Mouse (Mus musculus) neural tube, embryonic 10.5 days (tissue): ENCODE data around the gene Scimp.

Experiments
- DNase-seq: peaks from one replicate; pipeline ENCODE4 v3.0.0-alpha.2; 2017; ENCODE audit warnings: low spot score; ENCODE audit errors: extremely low spot score

The Scimp gene

DNA sequence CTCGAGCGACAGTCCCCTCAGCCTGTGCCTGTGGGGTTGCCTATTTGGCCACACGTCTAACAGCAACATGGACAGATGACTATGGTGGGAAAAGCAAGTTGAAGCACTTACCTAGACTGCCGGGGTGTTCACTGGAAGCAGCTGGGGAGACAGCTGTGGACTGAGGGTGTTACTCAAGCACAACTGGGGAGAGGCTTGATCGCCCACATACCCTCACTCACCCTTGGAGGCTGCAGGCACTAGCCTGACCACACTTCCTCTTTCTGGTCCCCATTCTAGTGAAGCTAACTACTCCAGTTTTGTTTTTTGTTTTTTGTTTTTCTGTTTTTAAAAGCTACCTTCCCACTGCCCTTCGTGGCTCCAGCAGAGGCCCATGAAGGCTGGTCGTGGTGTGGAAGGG, at the start of gene Scimp:
Gene Scimp, minus strand, starts transcription at position 222 of the 400 bp plus-strand sequence.
- no peak for DNase-seq

DNA sequence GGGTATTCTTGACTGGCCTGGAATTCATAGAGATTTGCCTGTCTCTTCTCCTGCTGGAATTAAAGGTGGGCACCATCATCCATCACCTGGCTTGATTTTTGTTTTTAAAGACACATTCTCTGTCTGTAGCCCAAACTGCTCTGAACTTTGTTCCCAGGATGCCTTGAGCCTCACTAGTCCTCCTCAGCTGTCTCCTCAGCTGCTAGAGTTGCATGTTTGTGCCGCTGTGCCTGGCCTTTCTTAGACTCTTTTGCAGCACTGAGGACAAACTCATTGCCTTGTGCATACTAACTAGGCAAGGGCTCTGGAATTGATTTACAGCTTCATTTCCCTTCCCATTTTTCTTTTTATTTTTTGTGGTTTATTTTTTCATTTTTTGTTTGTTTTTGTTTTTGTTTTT, 48.0 kb upstream of the Scimp start:
- DNase-seq = no peak

DNA sequence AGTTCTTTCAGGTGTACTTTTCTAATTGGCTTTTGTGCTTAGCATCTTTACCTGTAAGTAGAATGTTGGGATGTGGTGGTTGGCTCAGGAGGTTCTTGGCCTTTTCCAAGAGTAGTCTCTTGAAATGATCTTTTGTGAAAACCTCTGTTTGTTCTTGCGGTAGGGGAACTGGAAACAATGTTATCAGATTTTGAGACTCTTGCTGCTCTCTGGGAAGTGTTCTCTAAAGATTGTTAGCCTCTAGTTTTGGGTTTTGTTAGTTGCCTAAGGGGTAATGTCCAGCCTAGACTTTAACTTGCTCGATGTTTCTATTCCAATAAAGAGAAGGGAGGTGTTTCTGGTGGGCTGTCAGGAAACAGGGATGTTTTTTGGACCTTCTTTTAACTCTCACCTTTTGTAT, 33.6 kb upstream of the Scimp start:
- DNase-seq = no peak

DNA sequence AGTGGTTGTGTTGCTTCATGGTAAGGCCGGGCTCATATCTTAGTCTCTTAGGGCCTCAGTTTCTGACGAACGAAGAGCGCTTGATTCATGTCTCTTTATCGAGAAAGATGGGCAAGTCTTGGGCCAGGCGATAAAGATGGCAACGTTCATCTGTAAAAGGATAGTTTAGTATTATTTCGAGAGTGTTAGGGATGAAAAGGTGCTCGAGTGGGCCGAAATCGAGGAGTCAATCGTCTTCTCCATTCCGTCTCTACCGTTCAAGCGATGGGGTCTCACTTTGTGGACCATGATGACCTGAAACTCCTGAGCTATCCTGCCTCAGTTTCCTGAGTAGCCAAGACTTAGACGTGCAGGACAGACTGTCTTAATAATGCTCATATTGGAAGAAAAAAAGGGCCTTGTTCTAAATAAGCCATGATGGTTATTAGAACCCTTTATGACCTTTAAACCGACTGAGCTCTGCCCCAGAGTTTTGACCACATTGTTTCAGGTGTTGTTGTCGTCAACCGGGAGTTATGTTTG, 33.1 kb upstream of the Scimp start:
- DNase-seq = no peak

DNA sequence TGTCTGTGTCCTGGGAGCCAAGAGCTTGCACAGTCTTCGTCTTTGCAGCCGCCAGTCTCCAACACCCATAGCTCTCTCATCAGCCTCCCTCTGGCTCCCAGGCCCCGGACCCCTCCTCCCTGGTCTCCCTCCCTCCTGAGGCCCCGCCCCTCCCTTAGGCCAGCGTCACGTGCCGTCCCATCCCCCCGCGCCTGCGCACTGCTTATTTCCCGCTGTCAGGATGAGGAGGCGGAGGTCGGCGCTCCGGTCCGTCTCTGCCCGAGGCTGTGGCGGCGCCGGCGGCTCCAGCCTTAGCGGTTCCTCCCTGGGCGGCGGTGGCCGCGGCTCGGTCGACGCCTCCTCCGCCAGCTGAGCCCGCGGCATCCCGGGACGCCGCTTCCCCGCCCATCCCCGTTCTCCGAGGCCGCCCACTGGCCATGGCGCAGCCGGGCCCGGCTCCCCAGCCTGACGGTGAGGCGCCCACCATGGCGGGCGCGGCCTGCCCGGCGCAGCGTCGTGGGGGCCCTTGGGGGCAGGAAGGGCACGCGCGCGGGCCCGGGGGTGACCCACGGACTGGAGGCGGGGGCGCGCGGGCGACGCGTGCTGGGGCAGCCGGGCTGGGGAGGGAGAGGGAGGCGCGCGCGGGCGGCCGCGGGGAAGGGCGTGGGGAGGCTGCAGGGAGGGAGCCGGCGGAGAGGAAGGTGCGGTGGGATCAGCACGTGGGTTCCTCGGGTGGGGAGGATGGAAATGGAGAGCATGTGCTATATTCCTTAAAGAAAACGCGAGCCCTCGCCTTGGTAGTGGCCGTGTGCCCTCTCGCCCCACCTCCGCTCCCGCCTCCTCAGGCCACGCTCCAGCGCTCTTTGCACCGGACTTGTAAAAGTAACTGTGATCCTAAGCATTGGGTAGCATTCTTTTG, 32.4 kb upstream of the Scimp start, which contains the start of gene Rabep1:
Gene Rabep1, plus strand, starts transcription at position 220 of the 898 bp plus-strand sequence.
- DNase-seq = peak; percentile 98

DNA sequence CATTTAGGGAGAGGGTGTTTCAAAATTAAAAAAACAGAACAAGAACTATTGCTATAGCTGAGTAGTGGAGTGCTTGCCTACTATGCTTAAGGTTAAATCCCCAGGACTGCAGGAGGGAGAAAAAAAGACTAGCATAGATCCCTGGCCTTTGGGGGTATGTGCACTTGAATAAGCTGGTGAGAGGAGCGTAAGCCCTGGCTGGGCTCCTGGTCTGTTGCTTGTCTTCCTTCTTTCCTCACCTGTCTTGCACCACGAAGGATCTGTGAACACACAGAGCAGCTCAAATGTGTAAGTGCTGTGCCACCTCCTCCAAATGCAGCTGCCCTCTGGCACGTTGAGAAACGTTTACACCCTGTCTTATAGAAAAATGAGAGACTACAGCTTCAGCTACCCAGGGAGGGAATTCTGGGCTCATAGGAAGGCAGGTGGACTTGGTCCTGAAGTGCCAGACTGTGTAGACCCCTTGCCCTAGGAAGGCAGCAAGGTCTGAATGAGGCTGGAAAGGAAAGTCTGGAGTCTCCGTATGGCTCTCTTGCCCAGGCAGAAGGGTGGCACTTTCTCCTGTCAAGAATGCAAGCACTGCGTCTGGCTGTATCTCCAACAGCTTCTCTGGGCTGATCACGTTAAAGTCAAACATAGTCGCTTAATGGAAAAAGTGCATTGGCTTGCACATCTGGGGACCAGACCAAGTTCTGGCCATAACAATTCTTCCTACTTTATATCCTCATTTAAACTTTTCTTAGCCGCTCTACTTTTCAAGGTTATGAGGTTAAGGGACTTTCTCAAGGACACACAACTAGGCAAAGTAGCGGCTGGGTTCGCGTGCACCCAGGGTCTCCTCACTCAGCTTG, 31.5 kb upstream of the Scimp start:
- no peak for DNase-seq

DNA sequence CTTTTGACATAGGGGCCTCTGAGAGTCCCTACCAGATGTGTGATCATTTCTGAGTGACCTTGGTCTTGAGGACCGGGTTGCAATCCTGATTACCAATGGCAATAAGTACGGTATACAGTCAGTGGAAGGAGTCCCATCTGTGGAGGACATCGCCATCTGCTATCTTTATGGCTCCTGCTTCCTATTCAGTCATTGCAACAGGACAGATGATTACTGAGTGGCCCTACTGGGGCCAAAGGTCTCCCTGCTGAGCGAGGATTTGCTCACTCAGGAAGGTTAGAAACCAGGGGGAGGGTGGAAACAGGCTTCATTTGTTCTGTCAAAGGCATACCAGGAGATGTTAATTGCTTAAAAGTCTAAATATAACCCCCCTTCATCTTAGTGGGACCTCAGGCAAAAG, 30.6 kb upstream of the Scimp start:
- no peak for DNase-seq

DNA sequence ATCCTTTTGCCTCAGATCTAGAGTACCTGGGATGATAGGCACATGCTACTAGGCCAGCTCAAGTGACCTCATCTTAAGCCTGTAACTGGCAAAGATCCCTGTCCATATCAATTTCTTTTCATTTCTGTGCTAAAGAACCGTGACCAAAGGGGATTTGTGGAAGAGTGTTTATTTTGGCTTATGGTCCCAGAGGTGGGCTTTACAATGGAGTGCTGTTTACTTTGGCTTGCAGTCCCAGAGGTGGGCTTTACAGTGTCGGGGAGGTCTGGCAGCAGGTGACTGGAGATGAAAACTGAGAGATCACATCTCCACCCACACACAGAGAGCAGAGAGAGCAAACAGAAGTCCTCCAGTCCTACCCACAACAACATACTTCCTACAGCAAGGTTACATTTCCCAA, 26.2 kb upstream of the Scimp start:
- DNase-seq = no peak

DNA sequence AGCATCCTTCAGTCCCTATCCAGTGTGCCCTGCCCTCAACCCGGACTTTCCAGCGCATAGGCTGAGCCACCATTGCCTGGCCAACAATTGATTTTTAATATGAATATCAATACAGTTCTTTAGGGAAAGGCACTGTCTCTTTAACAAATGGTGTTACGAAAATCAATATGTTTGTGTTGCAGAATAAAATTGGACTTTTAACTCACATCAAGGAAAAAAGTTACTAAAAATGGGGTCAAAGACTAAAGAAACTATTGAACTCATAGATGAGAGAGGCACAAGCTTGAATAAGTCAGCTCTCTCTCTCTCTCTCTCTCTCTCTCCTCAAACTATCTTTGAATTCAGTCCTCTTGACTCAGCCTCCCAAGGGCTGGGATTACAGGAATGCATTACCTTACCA, 24.6 kb upstream of the Scimp start:
- no peak for DNase-seq

DNA sequence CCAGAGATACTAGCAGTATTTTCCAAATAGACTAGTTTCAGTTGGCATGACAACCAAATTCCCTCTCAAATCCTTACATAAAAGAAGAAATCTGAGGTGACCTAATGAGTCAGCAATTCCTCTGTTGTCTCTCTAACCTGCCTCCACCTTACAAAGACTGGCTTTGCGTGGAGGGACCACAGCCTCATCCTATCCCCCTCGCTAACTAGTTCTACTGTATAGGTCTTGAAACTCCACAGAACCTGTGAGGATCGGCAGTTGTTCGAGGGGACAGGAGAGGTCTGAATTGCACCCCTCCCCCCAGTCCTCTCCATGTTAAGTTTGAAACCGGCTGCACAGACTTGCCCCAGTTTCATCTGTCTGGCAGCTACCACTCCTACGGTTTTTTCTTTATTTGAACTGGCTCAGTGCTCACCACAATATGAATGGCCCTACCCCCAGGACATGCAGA, 23.0 kb upstream of the Scimp start:
- no peak for DNase-seq

DNA sequence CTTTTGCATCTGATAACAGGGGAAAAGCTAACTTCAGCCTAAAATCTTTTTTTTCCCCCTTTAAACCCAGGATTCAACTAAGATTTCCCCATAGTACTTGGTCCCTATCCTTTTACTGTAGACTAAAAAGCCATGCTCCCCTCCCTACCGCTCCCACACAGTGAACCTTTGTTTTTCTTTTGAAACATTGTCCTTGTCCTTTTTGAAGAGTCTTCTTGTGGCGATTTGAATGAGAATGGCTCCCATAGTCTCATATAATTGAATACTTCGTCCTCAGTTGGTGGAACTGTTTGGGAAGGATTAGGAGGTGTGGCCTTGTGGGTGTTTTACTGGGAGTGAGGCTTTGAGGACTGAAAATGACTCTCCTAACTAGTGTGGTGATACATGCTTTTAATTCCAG, 21.4 kb upstream of the Scimp start:
- no peak for DNase-seq

DNA sequence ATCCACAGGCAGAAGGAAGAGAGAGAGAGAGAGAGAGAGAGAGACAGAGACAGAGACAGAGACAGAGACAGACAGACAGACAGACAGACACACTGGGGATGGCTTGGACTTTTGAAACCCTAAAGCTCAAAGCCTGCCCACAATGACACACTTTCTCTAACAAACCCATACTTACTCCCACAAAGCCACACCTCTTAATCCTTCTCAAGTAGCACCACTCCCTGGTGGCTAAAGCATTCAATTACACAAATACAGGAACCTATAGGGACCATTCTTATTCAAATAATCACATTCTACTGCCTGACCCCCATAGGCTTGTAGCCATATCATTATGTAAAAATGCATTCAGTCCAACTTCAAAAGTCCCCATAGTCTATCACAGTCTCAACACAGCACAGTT, 21.0 kb upstream of the Scimp start:
- DNase-seq = no peak

DNA sequence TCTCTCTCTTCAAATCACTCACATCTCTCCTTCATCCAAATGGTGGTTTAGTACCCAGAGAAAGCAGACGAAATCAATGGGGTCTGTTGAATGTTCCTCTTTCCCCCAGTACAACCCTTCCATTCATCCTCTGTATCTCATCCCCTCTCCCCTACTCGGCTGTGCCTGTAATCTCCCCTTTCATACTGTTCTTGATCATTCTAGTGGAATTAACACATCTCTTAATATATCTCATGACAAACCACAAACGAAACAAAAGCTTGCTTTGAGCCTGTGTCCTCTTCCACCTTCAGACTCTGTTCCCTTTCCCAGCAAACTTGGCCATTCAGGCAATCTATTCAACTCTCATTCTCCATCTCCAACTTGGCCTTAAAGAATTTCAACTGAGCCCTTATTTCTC, 18.8 kb upstream of the Scimp start:
- DNase-seq = no peak

DNA sequence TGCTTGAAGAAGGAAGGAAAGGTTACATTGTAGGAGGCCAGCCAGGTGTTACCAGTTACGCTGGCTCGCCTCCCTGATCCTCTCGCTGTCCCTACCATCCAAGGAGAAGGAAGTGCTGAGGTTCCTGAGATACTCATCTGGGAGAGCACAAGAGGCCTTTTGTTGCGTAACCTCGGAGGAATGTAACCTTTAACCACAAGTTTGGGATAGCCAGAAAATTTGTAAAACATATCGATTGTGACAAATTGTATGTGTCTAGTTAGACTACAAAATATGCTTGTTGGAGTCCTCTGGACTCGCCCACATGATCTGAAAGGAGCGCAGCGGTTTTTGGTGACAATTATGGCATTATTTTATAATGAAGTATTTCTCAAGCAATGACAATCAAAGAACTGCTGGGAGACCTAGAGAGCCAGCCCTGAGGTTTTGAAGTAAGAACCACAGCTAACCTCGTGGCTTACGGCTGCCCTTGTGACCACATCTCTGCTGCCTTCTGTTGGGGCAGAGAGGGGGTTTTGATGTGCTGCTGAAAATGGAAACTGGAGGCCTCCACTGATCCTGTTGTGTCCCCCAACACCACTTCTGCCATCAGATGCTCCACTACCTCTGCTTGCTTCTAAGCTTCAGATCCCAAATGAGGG, 16.7 kb upstream of the Scimp start:
- no peak for DNase-seq

DNA sequence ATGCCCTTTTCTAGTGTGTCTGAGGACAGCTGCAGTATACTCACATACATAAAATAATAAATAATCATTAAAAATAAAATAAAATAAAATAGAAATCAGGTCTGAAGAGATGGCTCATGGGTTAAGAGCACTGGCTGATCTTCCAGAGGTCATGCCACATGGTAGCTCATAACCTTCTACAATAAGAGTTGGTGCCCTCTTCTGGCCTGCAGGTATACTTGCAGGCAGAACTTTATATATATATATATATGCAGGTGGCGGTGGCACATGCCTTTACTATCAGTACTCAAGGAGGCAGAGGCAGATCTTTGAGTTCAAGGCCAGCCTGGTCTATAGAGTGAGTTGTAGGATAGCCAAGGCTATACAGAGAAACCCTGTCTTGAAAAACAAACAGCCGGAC, 13.8 kb upstream of the Scimp start:
- no peak for DNase-seq

DNA sequence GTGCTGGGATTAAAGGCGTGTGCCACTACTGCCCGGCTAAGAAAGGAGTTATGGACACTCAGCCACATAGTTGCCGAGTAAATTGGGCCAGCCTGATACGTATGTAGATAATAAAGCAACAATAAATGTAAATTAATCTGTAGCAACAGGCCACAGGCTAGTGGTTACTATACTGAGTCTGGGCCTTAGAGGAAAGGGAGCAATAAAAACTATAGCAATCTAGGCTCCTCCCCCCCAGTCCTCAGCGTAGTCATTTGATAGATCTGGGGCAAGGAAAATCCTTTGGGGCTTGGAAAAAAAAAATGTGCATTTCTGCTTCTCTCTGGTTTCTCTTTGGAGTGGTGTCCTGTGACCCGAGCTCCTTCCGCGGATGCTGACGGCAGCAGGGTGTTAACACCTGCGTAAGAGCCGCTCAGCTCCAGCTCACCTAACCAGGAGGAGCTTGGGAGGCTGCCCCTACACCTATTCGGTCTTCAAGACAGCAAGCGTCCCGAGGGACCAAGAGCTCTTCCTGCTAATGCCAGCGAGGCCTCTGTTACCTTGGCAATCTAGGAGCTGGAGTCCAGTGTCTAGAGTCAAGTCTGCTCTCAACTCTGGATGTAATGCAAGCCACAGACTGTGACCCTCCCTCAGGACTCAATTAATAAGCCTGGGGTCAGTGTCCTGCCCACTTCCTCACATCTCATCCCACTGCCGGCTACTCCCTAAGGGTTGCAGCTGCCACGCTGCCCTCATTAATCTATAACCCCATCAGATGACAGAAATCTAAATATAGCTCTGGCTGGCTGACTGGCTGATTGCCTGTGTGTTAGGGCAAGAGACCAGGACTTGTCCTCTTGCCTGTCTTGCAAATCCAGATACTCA, 9.6 kb upstream of the Scimp start:
- DNase-seq = peak; percentile 16

DNA sequence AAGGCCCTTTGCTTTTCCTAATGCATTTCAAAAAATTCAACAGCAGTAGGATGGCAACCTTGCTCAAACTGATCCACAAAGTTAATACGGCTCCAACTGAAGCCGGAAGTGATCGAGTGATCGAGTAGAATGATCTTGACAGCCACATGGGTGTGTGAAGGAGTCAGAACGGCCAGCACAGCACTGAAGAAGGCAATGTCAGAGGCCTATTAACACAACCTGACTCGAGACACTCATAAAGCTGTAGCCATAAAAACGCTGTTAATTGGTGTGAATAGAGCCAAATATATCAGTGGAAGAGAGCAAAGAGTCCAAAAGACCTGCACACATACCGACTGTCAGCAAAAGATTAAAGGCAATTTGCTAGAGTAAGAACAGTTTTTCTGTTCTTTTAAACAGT, 7.7 kb upstream of the Scimp start:
- no peak for DNase-seq

DNA sequence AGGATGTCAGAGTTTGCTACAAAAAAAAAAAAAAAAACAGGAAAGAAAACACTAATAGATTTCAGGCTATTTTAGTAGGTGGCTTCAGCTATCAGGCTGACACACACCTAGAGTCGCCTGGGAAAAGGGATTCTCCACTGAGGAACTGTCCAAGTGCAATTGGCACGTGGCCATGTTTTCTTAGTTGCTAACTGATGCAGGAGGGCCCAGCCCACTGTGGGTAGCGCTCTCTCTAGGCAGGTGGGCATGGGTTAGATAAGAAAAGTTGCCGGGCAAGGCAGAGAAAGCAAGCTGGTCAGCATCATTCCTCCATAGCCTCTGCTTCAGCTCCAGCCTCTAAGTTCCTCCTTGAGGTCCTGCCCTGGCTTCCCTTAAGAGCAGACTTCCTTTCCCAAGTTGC, 4.4 kb upstream of the Scimp start:
- no peak for DNase-seq

DNA sequence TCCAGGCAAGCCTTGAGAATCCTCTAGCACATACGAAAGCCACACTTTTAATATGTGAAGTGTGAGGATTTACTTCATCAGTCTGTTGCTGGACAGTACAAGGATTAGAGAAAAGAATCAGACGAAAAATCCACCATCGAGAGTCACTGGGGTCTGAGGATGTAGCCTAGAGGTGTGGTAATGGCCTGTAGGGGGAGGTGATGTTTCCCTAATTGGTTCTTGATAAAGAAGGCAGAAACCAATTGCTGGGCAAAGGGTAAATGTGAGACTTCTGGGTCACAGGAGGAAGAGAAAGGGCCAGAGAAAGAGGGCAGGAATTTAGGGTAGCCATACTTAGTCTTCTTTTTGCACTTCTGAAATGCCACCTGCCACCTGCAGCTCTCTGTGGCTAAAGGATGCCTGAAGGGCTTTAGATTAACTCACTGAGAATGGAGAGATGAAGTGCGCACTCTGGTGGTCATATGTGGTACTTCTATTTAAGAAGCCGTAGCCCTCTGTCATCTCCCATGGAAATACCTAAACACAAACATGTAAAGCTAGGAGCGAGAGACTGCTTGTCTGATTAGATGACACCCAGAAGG, 3.2 kb upstream of the Scimp start:
- DNase-seq = peak; percentile 59

DNA sequence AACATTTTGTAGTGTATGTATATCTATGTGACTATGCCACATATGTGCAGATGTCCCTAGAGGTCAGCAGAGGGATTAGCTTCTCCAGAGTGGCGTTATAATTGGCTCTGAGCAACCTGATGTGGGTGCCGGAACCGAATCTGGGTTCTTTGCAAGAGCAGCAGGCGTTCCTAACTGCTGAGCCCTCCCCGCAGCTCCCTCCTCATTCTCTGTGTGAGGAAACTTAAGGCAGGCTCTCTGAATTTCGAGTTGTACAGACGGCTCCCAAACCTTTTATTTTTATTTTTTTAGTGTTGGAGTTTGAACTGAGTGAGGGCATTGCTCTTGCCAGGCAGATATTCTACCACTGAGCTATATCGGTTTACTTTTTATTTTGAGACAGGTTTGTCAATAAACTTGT, 2.7 kb upstream of the Scimp start:
- no peak for DNase-seq
